Mouse (Mus musculus) urinary bladder, postnatal 4 days (tissue): ENCODE measurements at regions not wholly inside any gene's neighbourhood (a gene's known extent, or its start where the extent isn't known, plus 50 kb on each side); places are given as distances from the start of the nearest gene placed in this dataset.

ENCODE experiments used
- DNase-seq, 2 experiments: peaks; one replicate each; pipeline ENCODE4 v3.0.0; 2021 to 2022; ENCODE audit warnings: low spot score in 2 of 2

GRCm38 (mm10) chr14:68973636-68974101 lies 320.4 kb downstream of the Synb start:
- no peak for DNase-seq

GRCm38 (mm10) chr14:68966758-68967157 lies 327.3 kb downstream of the Synb start:
- no peak for DNase-seq

- no peak for DNase-seq
Measured at GRCm38 (mm10) chr14:68954577-68955460, 339.3 kb downstream of the Synb start.

GRCm38 (mm10) chr14:68945906-68946305 lies 348.2 kb downstream of the Synb start:
- DNase-seq, result no peak

- no peak for DNase-seq
Measured at GRCm38 (mm10) chr14:68945434-68945833, 348.7 kb downstream of the Synb start.

- DNase-seq, result no peak
Measured at GRCm38 (mm10) chr14:68941759-68942158, 352.3 kb downstream of the Synb start.

GRCm38 (mm10) chr14:68941132-68941690 lies 352.9 kb downstream of the Synb start:
- no peak for DNase-seq

- DNase-seq, result no peak
Measured at GRCm38 (mm10) chr14:68935303-68935662, 358.8 kb downstream of the Synb start.

- DNase-seq, result peak; percentile 24 to 59
Measured at GRCm38 (mm10) chr14:68934611-68935302, 359.3 kb downstream of the Synb start.

- DNase-seq, result no peak
Measured at GRCm38 (mm10) chr14:68927814-68928213, 366.3 kb downstream of the Synb start.

- DNase-seq, result no peak
Measured at GRCm38 (mm10) chr14:68923054-68923453, 371.0 kb downstream of the Synb start.

- DNase-seq, result no peak
Measured at GRCm38 (mm10) chr14:68922035-68922434, 372.1 kb downstream of the Synb start.

- DNase-seq, result no peak
Measured at GRCm38 (mm10) chr14:68918526-68919045, 375.5 kb downstream of the Synb start.

- no peak for DNase-seq
Measured at GRCm38 (mm10) chr14:68899921-68900320, 394.2 kb downstream of the Synb start.

- DNase-seq, result no peak
Measured at GRCm38 (mm10) chr14:68877171-68877570, 416.9 kb downstream of the Synb start.

GRCm38 (mm10) chr14:68861071-68861470 lies 433.0 kb downstream of the Synb start:
- no peak for DNase-seq

GRCm38 (mm10) chr14:68857948-68858347 lies 436.2 kb downstream of the Synb start:
- no peak for DNase-seq

GRCm38 (mm10) chr14:68848506-68848905 lies 445.6 kb downstream of the Synb start:
- DNase-seq, result no peak

- no peak for DNase-seq
Measured at GRCm38 (mm10) chr14:68847609-68848008, 446.5 kb downstream of the Synb start.

- DNase-seq, result no peak
Measured at GRCm38 (mm10) chr14:68820241-68820640, 473.9 kb downstream of the Synb start.

- no peak for DNase-seq
Measured at GRCm38 (mm10) chr14:68808976-68809375, 485.1 kb downstream of the Synb start.

- DNase-seq, result no peak
Measured at GRCm38 (mm10) chr14:68807918-68808317, 486.2 kb downstream of the Synb start.
